ENCODE assay signal across 14 mouse cellular contexts in the genomic region with DNA sequence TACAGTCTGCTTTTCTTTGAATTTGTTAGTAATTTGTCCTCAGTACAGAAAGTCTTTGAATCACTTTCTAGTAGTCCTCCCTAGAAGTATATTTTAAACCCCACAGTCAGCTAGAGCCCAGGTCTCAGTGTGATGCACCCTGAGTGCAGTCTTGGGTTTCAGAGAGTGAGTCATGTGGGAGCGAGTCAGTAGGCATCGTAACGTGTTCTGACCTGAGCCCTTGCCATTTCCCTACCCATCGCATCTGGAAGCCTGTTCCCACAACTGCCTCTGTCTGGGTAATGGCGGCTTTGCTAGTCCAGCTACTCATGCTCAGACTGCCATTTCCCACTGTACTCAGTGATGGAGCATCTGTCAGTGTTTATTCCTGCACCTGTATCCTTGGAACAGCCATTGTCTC.
"Had no signal": no experiment of that assay in that cellular context is flagged by ENCODE, and none has a peak within 500 bp of the region (broad histone marks: within the 10 kb centered on the region; RNA-seq: fewer than 3 reads in every experiment).

No protein-coding gene starts in this region.

- H3K9ac ChIP-seq: lung, embryonic 14.5 days; midbrain, embryonic 15.5 days; neural tube, embryonic 13.5 days had no signal

- DNase-seq: kidney, adult 18-20 months; kidney, postnatal 4 days; lung, embryonic 14.5 days; lung, postnatal 10 days; right cerebral cortex, adult 18-20 months; thymus, postnatal 4 days had no signal

- H3K4me1 ChIP-seq: limb, embryonic 10.5 days had no signal

- H3K27me3 ChIP-seq: megakaryocyte, embryonic 14.5 days; midbrain, embryonic 15.5 days; neural tube, embryonic 13.5 days had no signal

- ATAC-seq: midbrain, embryonic 15.5 days had no signal

- H3K27ac ChIP-seq: limb, embryonic 10.5 days; midbrain, embryonic 15.5 days; neural tube, embryonic 13.5 days; stomach, postnatal 0 days had no signal

- H3K9me3 ChIP-seq: limb, embryonic 10.5 days; megakaryocyte, embryonic 14.5 days; midbrain, embryonic 15.5 days; neural tube, embryonic 13.5 days had no signal

- H3K4me2 ChIP-seq: liver, embryonic 11.5 days; lung, embryonic 14.5 days; midbrain, embryonic 11.5 days; midbrain, embryonic 15.5 days; neural tube, embryonic 13.5 days had no signal

- H3K4me3 ChIP-seq: left cerebral cortex, adult 2 months; limb, embryonic 10.5 days; megakaryocyte, embryonic 14.5 days; midbrain, embryonic 15.5 days; neural tube, embryonic 13.5 days had no signal
